Mouse (Mus musculus) hematopoietic stem cell, adult 5-6 weeks (primary cell): ENCODE results near the gene Tat. TPM values are rescaled to one million over a fixed set of nuclear protein-coding genes. Genes with fewer than 3 reads are reported as not detected.
A peak's percentile ranks its signal among the peaks of the same experiment; 100 is the strongest.
"Not testable (repeated sequence)": the region's sequence is repeated elsewhere in the genome, so short reads cannot be mapped to it uniquely, and the experiment has no call there.

Experiments
- ATAC-seq, 2 experiments: fragments of 125-278 bp in 1 of 2; replicated peaks in 1 of 2; 2 replicates each; pipeline ENCODE4 v1.8.0; 2016 to 2017; ENCODE audit warnings: inconsistent platforms in 2 of 2, mild to moderate bottlenecking in 2 of 2, moderate number of reproducible peaks in 2 of 2, low read depth in 1 of 2, moderate TSS enrichment in 1 of 2; ENCODE audit not compliant: low FRiP score in 2 of 2, poor library complexity in 2 of 2, severe bottlenecking in 2 of 2, insufficient read depth in 1 of 2, low TSS enrichment in 1 of 2
- total RNA-seq: library from RNA; stranded (forward); fragments of 172-1452, 232-1000 nt; gene quantifications from 2 replicates; pipeline ENCODE4 v1.2.3, GENCODE M21; 2017

Tat gene
- total RNA-seq, 1 experiment from 2014 or later = not detected

GRCm38 (mm10) chr8:110010868-110011267 lies 20.6 kb downstream of the Tat start:
- ATAC-seq = 0 out of 4 replicates have a peak, but pooled peaks of 1 of the 2 experiments have one; percentile 54

DNA sequence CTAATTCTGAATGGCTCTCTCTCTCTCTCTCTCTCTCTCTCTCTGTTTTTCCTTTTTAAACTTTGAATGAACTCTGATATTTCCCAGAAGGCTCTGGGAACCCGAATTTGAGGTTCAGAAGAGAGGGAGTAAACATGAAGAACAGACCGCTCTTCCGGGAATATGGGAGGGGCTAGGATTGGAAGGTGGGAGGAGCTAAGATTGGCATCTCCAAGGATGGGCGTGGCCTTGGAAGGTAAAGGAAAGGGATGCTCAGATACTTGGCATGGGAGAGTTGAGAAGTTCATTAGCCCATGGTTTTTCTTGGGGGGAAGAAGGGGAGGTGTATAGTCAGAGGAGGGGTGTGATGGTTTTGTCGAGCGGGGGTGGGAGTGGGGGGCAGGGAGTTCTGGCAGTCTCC lies 31.8 kb downstream of the Tat start:
- ATAC-seq = no peak

GRCm38 (mm10) chr8:110022768-110023344 lies 32.6 kb downstream of the Tat start:
- no peak for ATAC-seq

- not testable (repeated sequence) for ATAC-seq
These were observed 43.5 kb downstream of the Tat start for GRCm38 (mm10) chr8:110033771-110034170.

DNA sequence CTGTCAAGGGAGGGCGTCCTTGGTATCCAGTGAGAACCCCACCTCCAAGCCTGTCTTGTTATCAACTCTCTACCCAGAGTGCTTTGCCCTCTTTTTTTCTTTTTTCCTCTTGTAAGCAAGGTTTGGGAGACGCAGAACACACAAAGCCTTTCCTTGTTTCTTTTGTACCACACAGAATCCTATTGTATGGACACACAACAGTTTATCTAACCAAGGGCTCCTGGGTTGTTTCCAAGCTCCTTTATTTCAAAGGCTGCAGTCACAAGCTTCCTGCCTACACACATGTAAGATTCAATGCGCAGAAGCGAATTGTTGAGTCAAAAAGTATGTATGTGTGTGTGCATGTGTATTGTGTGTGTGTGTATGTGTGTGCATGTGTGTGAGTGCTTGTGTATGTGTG lies 44.1 kb downstream of the Tat start:
- no peak for ATAC-seq

DNA sequence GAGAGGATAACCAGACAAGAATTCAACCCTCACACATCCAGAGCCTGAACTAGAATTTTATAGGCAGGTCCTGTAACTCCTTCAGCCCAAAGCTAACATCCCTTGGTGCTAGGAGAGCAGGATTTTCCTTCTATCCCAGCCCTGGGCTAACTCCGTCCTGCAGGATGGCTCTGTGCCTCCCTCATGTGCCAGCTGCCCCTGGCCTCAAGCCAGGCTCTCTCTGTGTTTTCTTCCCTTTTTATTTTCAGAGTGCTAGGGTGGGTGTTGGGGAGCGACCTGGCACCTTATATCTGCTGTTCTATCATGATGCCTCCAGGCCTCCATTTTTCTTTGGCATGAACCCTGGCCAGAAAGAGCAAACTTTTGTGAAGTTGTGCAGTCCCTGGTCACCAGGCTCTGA lies 45.9 kb downstream of the Tat start:
- no peak for ATAC-seq

GRCm38 (mm10) chr8:110039216-110039615 lies 49.0 kb downstream of the Tat start:
- ATAC-seq = no peak

GRCm38 (mm10) chr8:110039659-110040058 lies 49.4 kb downstream of the Tat start, which contains the start of gene Chst4:
TSS of gene Chst4 (minus strand) at chr8:110039740.
- no peak for ATAC-seq

GRCm38 (mm10) chr8:110040509-110040908 lies 50.3 kb downstream of the Tat start:
- no peak for ATAC-seq

Other genes with a start within 250 kb of the Tat start
- gene Ap1g1, start 211.9 kb upstream of the Tat start, total RNA-seq = 62.0 TPM in 2 replicates
- 6.3 and 8.4 TPM in 2 replicates for gene Phlpp2, start 121.9 kb upstream of the Tat start, total RNA-seq
- gene Marveld3, start 28.2 kb upstream of the Tat start, total RNA-seq = not detected in 2 replicates
- not detected in 2 replicates for gene Chst4, start 49.3 kb downstream of the Tat start, total RNA-seq
- 1.4 and 4.1 TPM in 2 replicates for gene Zfp612, start 89.3 kb downstream of the Tat start, total RNA-seq
- gene Gm21964, start 110.8 kb downstream of the Tat start, total RNA-seq = not detected in 2 replicates
- gene Gm17720, start 112.3 kb downstream of the Tat start, total RNA-seq = not detected in 2 replicates
- gene Calb2, start 177.8 kb downstream of the Tat start, total RNA-seq = not detected in 2 replicates
- gene Cmtr2, start 225.2 kb downstream of the Tat start, total RNA-seq = 13.8 and 13.9 TPM in 2 replicates